Mouse (Mus musculus) Patski (cell line): ENCODE measurements around the gene Tsfm. TPM values are rescaled to one million over a fixed set of nuclear protein-coding genes. Genes with fewer than 3 reads are reported as not detected.

Experiments used
- ATAC-seq: fragments of 100-300 bp; one replicate; pipeline ENCODE4 v1.8.0; 2021
- CTCF ChIA-PET: fragments of 350-600 bp; sonication (Branson Sonifier 250); formaldehyde crosslinking; loops from one replicate; lab custom pipeline; 2022; ENCODE audit warnings: inconsistent platforms; lab: Charles Lee
- POLR2A ChIA-PET: fragments of 350-600 bp; sonication (Branson Sonifier 250); formaldehyde crosslinking; loops from one replicate; lab custom pipeline; 2022; ENCODE audit warnings: antibody characterized with exemption, inconsistent platforms; lab: Charles Lee
- DNase-seq: peaks from one replicate; pipeline ENCODE4 v3.0.0-alpha.2; 2011; ENCODE audit warnings: low read depth, low spot score
- H3K27me3 ChIP-seq: fragments of 371-371 bp; one replicate; pipeline ENCODE4 v1.5.1; 2021
- CTCF ChIP-seq: fragments of 100-300 bp; IDR thresholded peaks from one replicate; pipeline ENCODE4 v1.5.1; 2021
- in situ Hi-C: fragments of 300-500 bp; cut with MboI; formaldehyde crosslinking; loops from 3 replicates; pipeline ENCODE4 v1.11.1; 2018; ENCODE audit warnings: low pct_unique_long_range_greater_than_20kb, mixed read lengths
- polyA plus RNA-seq: library from polyadenylated mRNA; unstranded; gene quantifications from one replicate; pipeline ENCODE4 v1.2.3, GENCODE M21; 2021

Gene Tsfm
- polyA plus RNA-seq, 1 experiment from 2014 or later: 61.7 TPM

DNA sequence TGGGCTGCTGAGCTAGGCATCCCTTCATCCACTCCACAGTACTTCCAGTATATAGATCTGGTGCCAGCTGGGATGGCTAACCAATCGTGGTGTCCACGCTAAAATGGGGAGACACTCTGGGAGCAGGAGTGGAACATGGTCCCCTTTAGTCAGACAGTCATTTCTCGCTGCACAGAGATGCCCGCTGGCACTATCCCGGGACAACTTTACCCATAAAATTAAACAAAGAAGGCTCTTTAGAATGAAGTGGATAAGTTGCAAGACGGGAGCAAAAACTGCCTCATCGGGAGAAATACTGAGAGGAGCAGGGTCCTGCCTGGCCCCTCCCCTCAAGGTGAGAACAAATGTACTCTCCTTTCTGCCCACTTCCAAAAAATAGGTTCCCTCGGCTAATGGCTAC is 28.1 kb upstream of the Tsfm start:
- ChIA-PET CTCF (interaction anchor here (0.7 to 2.0 kb wide), 10 partner anchors 9 to 102 kb away, joined by 3 to 13 read pairs (median 6); partner anchors contain the start of genes Cyp27b1, Eef1akmt3 and Mettl1), POLR2A (interaction anchor here (2.3 kb wide), 1 partner anchor 18 kb away, joined by 10 read pairs; the partner anchor contains the start of genes Eef1akmt3 and Mettl1)
- DNase-seq: no peak
- no peak for ATAC-seq
- in situ Hi-C loops: loop anchor here (25.0 kb wide), 1 partner anchor 604 kb away; the partner anchor contains the start of genes Nab2 and Nemp1
- no peaks in the 10 kb centered on the region for H3K27me3 ChIP-seq
- TF ChIP-seq CTCF: no peak

DNA sequence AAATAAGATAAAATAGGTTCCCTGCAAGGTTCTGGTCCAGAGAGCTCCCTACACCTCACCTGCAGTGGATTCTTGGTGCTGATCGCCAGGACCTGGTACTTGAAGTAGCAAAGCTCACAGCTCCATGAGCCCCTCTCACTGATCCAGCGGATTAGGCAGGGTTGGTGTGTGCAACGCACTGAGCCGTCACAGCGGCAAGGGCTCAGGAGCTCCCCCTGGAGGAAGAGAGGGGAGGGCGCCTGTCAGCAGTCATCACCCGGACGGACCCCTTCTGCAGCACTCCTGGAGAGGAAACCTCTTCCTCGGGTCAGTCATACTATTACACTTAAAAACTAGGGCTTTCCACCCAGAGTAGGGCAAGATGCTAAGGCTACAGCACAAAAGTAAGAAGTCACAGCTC is 27.5 kb upstream of the Tsfm start:
- in situ Hi-C loops: loop anchor here (25.0 kb wide), 1 partner anchor 604 kb away; the partner anchor contains the start of genes Nab2 and Nemp1
- H3K27me3 ChIP-seq: no peaks in the 10 kb centered on the region
- TF ChIP-seq CTCF: no peak
- CTCF ChIA-PET: interaction anchor here (0.6 to 2.0 kb wide), 12 partner anchors 9 to 134 kb away, joined by 3 to 13 read pairs (median 5); partner anchors contain the start of genes Cyp27b1, Eef1akmt3 and Mettl1
- POLR2A ChIA-PET: interaction anchor here (0.8 to 2.3 kb wide), 2 partner anchors 17 to 73 kb away, joined by 3 to 10 read pairs; partner anchors contain the start of genes Eef1akmt3 and Mettl1
- no peak for DNase-seq
- ATAC-seq: peak; percentile 54

DNA sequence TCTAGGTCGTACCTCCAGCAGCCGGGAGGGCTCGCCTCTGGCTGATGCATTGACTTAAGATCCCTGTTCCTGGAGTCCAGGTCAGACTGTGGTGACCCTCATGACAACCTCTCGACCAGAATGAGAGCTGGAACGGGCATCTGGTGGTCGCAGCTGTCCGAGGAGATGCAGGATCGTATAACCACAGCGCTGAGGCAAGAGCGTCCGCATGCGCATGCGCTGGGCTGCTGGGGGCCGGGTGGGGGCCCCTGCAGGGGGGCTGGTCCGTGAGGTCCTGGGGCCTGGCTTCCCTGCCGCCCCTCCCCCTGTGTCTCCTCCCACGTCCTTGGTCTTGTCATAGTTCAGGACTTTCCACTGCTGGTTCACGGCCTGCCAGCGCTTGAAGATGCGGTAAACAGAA is 25.9 kb upstream of the Tsfm start:
- H3K27me3 ChIP-seq: no peaks in the 10 kb centered on the region
- in situ Hi-C loops: loop anchor here (25.0 kb wide), 1 partner anchor 606 kb away; the partner anchor contains the start of genes Nab2 and Nemp1
- DNase-seq (no peak), ATAC-seq (no peak)
- TF ChIP-seq CTCF: no peak
- ChIA-PET POLR2A (interaction anchor here (0.9 to 2.3 kb wide), 2 partner anchors 12 to 16 kb away, joined by 3 to 10 read pairs; partner anchors contain the start of genes Eef1akmt3 and Mettl1), CTCF (no interaction called here)

DNA sequence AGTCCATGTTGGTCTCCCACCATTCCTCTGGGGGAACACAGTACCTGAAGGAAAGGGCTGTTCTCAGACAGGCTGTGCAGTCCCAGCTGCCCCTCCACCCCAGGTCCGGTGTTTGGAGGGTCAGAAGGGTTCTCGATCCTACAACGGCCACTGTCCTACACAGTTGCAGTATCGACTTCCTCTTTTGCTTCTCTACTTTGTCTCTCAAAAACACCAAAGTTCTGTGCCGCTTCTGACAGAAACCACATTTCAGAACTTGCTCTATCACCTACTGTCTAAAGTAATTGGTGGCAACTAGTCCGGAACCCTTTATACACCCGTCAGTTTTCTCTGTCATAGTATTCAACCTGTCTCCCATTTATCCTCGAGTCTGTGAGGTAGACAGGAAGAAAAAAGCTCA is 24.8 kb upstream of the Tsfm start:
- no peaks in the 10 kb centered on the region for H3K27me3 ChIP-seq

DNA sequence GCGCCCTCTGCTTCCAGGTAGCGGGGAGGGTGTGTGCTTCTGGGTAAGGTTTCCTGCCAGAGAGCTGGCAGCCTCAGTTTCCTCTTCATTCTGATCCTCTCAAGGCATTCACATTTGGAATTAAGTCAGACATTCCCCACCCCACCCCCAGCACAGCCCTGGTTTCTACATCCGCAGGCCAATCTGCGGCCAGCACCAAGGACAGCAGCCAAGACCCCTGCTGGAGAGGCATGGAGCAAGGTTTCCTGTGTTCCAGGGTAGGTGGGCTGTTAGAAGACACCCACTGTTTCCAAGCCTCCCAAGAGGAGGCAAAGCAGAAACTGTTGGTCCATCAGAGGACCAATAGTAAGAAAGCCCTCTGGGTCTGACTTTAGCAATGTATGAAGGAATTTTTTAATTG is 24.0 kb upstream of the Tsfm start:
- in situ Hi-C loops: loop anchor here (25.0 kb wide), 1 partner anchor 608 kb away; the partner anchor contains the start of genes Nab2 and Nemp1
- no peaks in the 10 kb centered on the region for H3K27me3 ChIP-seq
- ChIA-PET POLR2A (no interaction called here), CTCF (no interaction called here)
- DNase-seq: no peak
- no peak for TF ChIP-seq CTCF
- ATAC-seq: no peak

More for the DNA sequence above, 24.8 kb upstream of the Tsfm start:
- no peak for ATAC-seq
- POLR2A ChIA-PET: no interaction called here
- no peak for TF ChIP-seq CTCF
- CTCF ChIA-PET: no interaction called here
- in situ Hi-C loops: loop anchor here (25.0 kb wide), 1 partner anchor 607 kb away; the partner anchor contains the start of genes Nab2 and Nemp1
- no peak for DNase-seq

DNA sequence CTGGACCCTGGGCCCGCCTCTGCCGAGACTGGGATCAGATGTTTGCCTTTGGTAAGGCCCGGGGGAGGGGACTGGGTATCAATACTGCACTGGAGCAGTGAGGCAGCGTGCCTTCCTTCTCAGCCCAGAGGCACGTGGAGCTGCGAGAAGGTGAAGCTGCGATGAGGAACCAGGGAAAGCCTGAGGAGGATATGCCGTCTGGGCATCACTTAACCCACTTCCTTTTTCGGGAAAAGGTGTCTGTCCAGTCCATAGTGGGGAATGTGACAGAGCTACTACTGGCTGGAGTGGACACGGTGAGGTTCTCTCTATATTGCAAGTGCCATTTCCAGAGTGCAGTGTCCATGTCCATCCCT is 19.5 kb upstream of the Tsfm start:
- ATAC-seq: no peak
- CTCF ChIA-PET: interaction anchor here (3.0 kb wide), 1 partner anchor 8 kb away, joined by 13 read pairs; no protein-coding TSS in a partner anchor
- H3K27me3 ChIP-seq: no peaks in the 10 kb centered on the region
- in situ Hi-C loops: loop anchor here (25.0 kb wide), 1 partner anchor 612 kb away; the partner anchor contains the start of genes Nab2 and Nemp1
- DNase-seq: no peak
- POLR2A ChIA-PET: no interaction called here
- no peak for TF ChIP-seq CTCF

DNA sequence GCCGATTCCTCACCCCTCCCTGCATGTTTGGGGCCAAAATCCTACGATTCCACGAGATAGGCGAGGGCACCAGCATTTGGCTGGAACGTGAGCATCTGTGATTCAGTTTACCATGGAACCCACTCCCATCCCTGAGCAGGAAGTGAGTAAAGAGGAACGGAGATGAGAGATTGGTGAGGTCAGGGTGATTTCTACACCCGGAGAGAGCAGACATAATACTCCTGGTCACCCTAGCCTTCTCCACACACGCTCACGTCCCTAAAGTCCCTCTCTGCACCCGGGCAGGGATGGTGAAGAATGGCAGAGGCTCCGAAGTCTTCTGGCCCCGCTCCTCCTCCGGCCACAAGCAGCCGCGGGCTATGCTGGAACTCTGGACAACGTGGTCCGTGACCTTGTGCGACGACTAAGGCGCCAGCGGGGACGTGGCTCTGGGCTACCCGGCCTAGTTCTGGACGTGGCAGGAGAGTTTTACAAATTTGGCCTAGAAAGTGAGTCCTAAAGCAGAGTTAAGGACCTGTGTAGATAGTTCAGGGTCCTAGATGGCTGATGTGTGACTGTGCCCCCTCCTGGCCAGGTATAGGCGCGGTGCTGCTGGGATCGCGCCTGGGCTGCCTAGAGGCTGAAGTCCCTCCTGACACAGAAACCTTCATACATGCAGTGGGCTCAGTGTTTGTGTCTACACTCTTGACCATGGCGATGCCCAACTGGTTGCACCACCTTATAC is 18.9 kb upstream of the Tsfm start:
- CTCF ChIA-PET: interaction anchor here (1.0 to 3.0 kb wide), 2 partner anchors 9 to 131 kb away, joined by 3 to 13 read pairs; no protein-coding TSS in a partner anchor
- POLR2A ChIA-PET: no interaction called here
- no peak for ATAC-seq
- no peak for TF ChIP-seq CTCF
- no peak for DNase-seq
- H3K27me3 ChIP-seq: no peaks in the 10 kb centered on the region
- in situ Hi-C loops: loop anchor here (25.0 kb wide), 1 partner anchor 613 kb away; the partner anchor contains the start of genes Nab2 and Nemp1

DNA sequence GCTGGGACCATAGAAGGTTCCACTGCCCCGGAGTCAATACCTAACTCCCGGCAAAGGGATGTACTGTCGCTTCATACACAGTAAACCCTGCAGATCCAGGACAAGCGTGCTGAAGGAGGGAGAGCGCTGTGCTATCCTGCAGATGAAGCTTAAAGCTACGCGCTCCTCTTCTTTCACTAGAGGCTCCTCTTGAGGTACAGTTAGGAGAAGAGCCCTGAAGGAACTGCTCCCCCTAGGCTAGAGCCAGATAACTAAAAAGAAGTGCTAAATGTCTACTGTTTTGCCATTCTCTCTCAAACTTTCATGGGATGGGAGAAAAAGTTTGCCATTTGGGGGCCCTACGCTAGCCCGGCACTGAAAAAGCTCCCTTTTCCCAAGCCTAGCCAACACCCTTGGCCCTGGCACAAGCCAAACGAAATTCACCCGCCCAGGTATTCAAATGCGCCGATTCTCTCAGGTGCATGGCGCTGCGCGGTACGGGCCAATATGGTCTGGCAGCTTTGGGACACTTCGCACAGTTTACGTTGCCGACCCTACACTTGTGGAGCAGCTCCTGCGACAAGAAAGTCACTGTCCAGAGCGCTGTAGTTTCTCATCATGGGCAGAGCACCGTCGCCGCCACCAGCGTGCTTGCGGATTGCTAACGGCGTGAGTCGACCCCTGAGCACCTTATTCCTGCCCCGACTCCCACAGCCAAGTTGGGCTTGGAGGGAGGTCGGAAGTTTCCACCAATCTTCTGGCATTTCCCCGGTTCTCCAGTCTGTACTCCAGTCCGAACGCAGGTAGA is 18.2 kb upstream of the Tsfm start:
- ChIA-PET CTCF (interaction anchor here (1.0 to 3.0 kb wide), 2 partner anchors 9 to 130 kb away, joined by 3 to 13 read pairs; no protein-coding TSS in a partner anchor), POLR2A (no interaction called here)
- DNase-seq (no peak), ATAC-seq (no peak)
- no peaks in the 10 kb centered on the region for H3K27me3 ChIP-seq
- no peak for TF ChIP-seq CTCF
- in situ Hi-C loops: no loop called here

DNA sequence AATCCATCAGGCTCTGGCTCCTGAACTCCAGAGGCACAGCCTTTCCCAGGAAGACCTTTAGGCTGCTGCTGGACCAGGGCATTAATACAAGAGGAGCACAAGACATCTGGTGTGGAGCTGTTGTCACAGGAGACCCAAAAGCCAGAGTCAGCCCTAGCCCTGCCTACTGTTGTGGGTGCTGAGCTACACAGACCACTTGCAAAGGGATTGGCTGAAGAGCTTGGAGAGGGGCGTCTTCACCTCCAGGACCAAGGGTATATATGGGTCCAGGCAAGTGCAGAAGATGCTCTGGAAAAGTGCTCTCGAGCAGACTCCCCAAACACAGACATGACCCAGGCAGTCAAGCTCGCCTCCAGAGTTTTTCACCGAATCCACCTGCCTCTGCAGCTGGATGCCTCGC is 17.3 kb upstream of the Tsfm start, which contains the start of gene Cyp27b1:
Cyp27b1 (plus strand) TSS at position 297 of the 400 bp plus-strand sequence.
- no peak for TF ChIP-seq CTCF
- in situ Hi-C loops: no loop called here
- POLR2A ChIA-PET: no interaction called here
- DNase-seq: no peak
- H3K27me3 ChIP-seq: no peaks in the 10 kb centered on the region
- no peak for ATAC-seq
- CTCF ChIA-PET: interaction anchor here (3.0 kb wide), 1 partner anchor 10 kb away, joined by 13 read pairs; no protein-coding TSS in a partner anchor

DNA sequence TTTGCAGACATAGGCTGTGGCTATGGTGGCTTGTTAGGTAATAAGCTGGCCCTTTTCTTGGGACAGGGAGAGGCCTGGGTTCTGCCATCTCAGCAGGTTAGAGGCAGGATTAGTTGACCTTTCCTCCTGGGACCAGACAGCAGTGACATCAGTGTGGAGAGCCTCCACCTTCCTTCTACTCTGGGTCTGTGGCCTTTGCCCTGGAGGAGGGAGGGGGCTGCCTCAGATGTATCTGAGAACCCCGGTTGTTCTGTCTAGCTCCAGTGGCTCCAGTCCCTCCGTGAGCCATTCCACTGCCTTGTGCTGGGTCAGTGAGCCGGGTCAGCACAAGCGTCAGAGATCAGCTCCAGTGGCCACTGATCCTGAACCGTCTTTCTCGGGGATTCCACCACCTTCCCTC is 12.5 kb upstream of the Tsfm start:
- DNase-seq (no peak), ATAC-seq (no peak)
- no peak for TF ChIP-seq CTCF
- H3K27me3 ChIP-seq: no peaks in the 10 kb centered on the region
- CTCF ChIA-PET: interaction anchor here (1.2 to 2.7 kb wide), 2 partner anchors 10 to 15 kb away, joined by 4 to 13 read pairs; no protein-coding TSS in a partner anchor
- POLR2A ChIA-PET: interaction anchor here (0.6 kb wide), 1 partner anchor 327 kb away, joined by 4 read pairs; the partner anchor contains the start of gene Inhbc
- in situ Hi-C loops: no loop called here
